ENCODE assay signal across 34 mouse cellular contexts in genomic region chr13:35958539-35958938, GRCm38 (mm10). TPM values are rescaled to one million over a fixed set of nuclear protein-coding genes. Genes with fewer than 3 reads are reported as not detected.
DNase-seq lines count a peak whose midpoint lies in the region; ATAC-seq and TF ChIP-seq lines count a peak whose summit lies in the region.
"Had no signal": no experiment of that assay in that cellular context is flagged by ENCODE, and none has a peak within 500 bp of the region (broad histone marks: within the 10 kb centered on the region; RNA-seq: fewer than 3 reads in every experiment).

Ppp1r3g (plus strand) TSS chr13:35958839.

- WGBS in liver, embryonic 16.5 days (ENCODE audit: insufficient replicate concordance): 85% methylated on average over 1 of the region's 1 CpGs
- WGBS in liver, embryonic 12.5 days (ENCODE audit: insufficient replicate concordance): 93% methylated on average over 1 of the region's 1 CpGs

- H3K9ac ChIP-seq in liver, embryonic 16.5 days (ENCODE audit: low read depth, low read length): no peak within 1 kb of the TSS
- H3K9ac ChIP-seq in liver, embryonic 12.5 days: no peak within 1 kb of the TSS
- H3K9ac ChIP-seq: limb, embryonic 12.5 days; liver, embryonic 14.5 days; midbrain, embryonic 13.5 days; neural tube, embryonic 13.5 days had no signal

- no peak within 1 kb of the TSS for H3K4me2 ChIP-seq in liver, embryonic 16.5 days (ENCODE audit: low read depth, low read length)
- H3K4me2 ChIP-seq in liver, embryonic 12.5 days: no peak within 1 kb of the TSS
- H3K4me2 ChIP-seq: limb, embryonic 12.5 days; midbrain, embryonic 13.5 days; neural tube, embryonic 13.5 days had no signal

- DNase-seq in layer of hippocampus, adult 2 months (ENCODE audit: low spot score in 2 of 2): no peak
- no peak for DNase-seq in layer of hippocampus, adult 9-10 months (ENCODE audit: low spot score)
- no peak for DNase-seq in left cerebral cortex, adult 2 months (ENCODE audit: extremely low spot score in 1 of 2, low spot score in 2 of 2)
- DNase-seq in left cerebral cortex, postnatal 4 days: no peak
- no peak for DNase-seq in left cerebral cortex, postnatal 36 days (ENCODE audit: low spot score in 2 of 2)
- DNase-seq in lung, postnatal 25 days (ENCODE audit: low spot score): no peak
- DNase-seq: adrenal gland, adult 2 months; adrenal gland, postnatal 36 days; cerebellum, adult 18-20 months; cerebellum, postnatal 10 days; heart, postnatal 14 days; kidney, adult 18-20 months; kidney, postnatal 36 days; right cerebral cortex, postnatal 4 days; thymus, postnatal 4 days had no signal

- no peak within 1 kb of the TSS for H3K27ac ChIP-seq in layer of hippocampus, adult 2 months
- no peak within 1 kb of the TSS for H3K27ac ChIP-seq in left cerebral cortex, adult 2 months
- H3K27ac ChIP-seq in liver, embryonic 16.5 days (ENCODE audit: low read length): peak within 1 kb of the TSS; percentile 69; the same call in 1 of the 2 replicates
- no peak within 1 kb of the TSS for H3K27ac ChIP-seq in liver, embryonic 12.5 days
- H3K27ac ChIP-seq: limb, embryonic 12.5 days; liver, embryonic 14.5 days; macrophage; midbrain, embryonic 13.5 days; neural tube, embryonic 13.5 days; stomach, postnatal 0 days had no signal

- intact Hi-C loops in left cerebral cortex, adult 2 months (cut with DNase I): loop anchor here (10.0 kb wide), 1 partner anchor 834 kb away; no protein-coding TSS in a partner anchor
- intact Hi-C loops in left cerebral cortex, postnatal 4 days (cut with DNase I): no loop called here
- intact Hi-C loops in left cerebral cortex, postnatal 36 days (cut with DNase I): no loop called here

- ATAC-seq in liver, embryonic 16.5 days (ENCODE audit: low read depth): no peak
- ATAC-seq in liver, embryonic 12.5 days: no peak
- ATAC-seq: activated CD4-positive, CD25-positive, alpha-beta regulatory T cell, adult 4 months; forebrain, embryonic 16.5 days; hindbrain, embryonic 16.5 days; lung, postnatal 0 days; midbrain, embryonic 13.5 days had no signal

- H3K9me3 ChIP-seq in liver, embryonic 16.5 days (replicated peaks; ENCODE audit: control insufficient read depth, low read length): no peaks in the 10 kb centered on the region
- no peaks in the 10 kb centered on the region for H3K9me3 ChIP-seq in liver, embryonic 12.5 days (replicated peaks)
- H3K9me3 ChIP-seq: limb, embryonic 12.5 days; midbrain, embryonic 13.5 days; neural tube, embryonic 13.5 days had no signal

- H3K4me1 ChIP-seq in liver, embryonic 16.5 days (ENCODE audit: control insufficient read depth, low read depth, low read length): no peaks in the 10 kb centered on the region
- peaks cover 4% of the 10 kb centered on the region; the same call in 1 of the 2 replicates for H3K4me1 ChIP-seq in liver, embryonic 12.5 days
- H3K4me1 ChIP-seq: limb, embryonic 12.5 days; midbrain, embryonic 13.5 days; neural tube, embryonic 13.5 days had no signal

- no peaks in the 10 kb centered on the region for H3K27me3 ChIP-seq in liver, embryonic 16.5 days (ENCODE audit: control insufficient read depth, insufficient read depth, low read depth, low read length)
- no peaks in the 10 kb centered on the region for H3K27me3 ChIP-seq in liver, embryonic 12.5 days (replicated peaks)
- H3K27me3 ChIP-seq: limb, embryonic 12.5 days; midbrain, embryonic 13.5 days; neural tube, embryonic 13.5 days had no signal

- no peak within 1 kb of the TSS for H3K4me3 ChIP-seq in layer of hippocampus, adult 2 months
- no peak within 1 kb of the TSS for H3K4me3 ChIP-seq in left cerebral cortex, adult 2 months
- H3K4me3 ChIP-seq in liver, embryonic 16.5 days (ENCODE audit: low read depth, low read length): no peak within 1 kb of the TSS
- no peak within 1 kb of the TSS for H3K4me3 ChIP-seq in liver, embryonic 12.5 days
- H3K4me3 ChIP-seq: erythroblast, embryonic 14.5 days; limb, embryonic 12.5 days; midbrain, embryonic 13.5 days; neural tube, embryonic 13.5 days had no signal

- H3K36me3 ChIP-seq in liver, embryonic 16.5 days (ENCODE audit: control insufficient read depth, insufficient read depth): no peaks in the 10 kb centered on the region
- no peaks in the 10 kb centered on the region for H3K36me3 ChIP-seq in liver, embryonic 12.5 days
- H3K36me3 ChIP-seq: limb, embryonic 12.5 days; midbrain, embryonic 13.5 days; neural tube, embryonic 13.5 days had no signal

- no peak for TF ChIP-seq CTCF in layer of hippocampus, adult 2 months (conservative IDR thresholded peaks at IDR 0.05)
- TF ChIP-seq CTCF in left cerebral cortex, adult 2 months (IDR thresholded peaks at IDR 0.05): no peak

RNA-seq across cellular contexts. Expression of gene Ppp1r3g, which starts in this region (rescaled TPM):
- total RNA-seq in layer of hippocampus, adult 2 months (2021): 10 to 100 TPM; 10.7 to 12.5 TPM
- total RNA-seq in left cerebral cortex, adult 2 months (2021): 10 to 100 TPM; 17.0 to 19.0 TPM
- total RNA-seq in left cerebral cortex, postnatal 4 days (2021): 1 to 10 TPM; 1.1 to 1.3 TPM
- 1.9 and 3.0 TPM in 2 replicates for polyA plus RNA-seq in liver, embryonic 16.5 days (2015; fragmentation: Nextera tagmentation; extraction: Ambion mirVana)
- polyA plus RNA-seq in liver, embryonic 12.5 days (2016; fragmentation: Nextera tagmentation; extraction: Ambion mirVana): 0.30 and 0.37 TPM in 2 replicates
- 10 to 100 TPM; 16.5 to 17.1 TPM for total RNA-seq in left cerebral cortex, postnatal 36 days (2021)
- total RNA-seq: common myeloid progenitor, adult 5-6 weeks; megakaryocyte-erythroid progenitor cell, adult 5-6 weeks; MEL had no signal
- polyA plus RNA-seq: activated CD4-positive, CD25-positive, alpha-beta regulatory T cell, adult 4 months; erythroblast, embryonic 14.5 days; gonadal fat pad, adult 2 months; macrophage; spleen, adult 2 months; thymus, postnatal 0 days had no signal

Comparison
In these comparisons a context has a peak if more than half of its experiments do, and no peak if none do; other contexts are left out.
1. RNA of gene Ppp1r3g (total RNA-seq): 17.0 to 19.0 TPM in left cerebral cortex, adult 2 months, 16.5 to 17.1 TPM in left cerebral cortex, postnatal 36 days and 10.7 to 12.5 TPM in layer of hippocampus, adult 2 months; 1.1 to 1.3 TPM in left cerebral cortex, postnatal 4 days; every median in the first group is over 4 times any median in the second.